Mouse (Mus musculus) natural killer cell, adult 2 months (primary cell): ENCODE data around the gene Lkaaear1.

Source experiments
- DNase-seq, 2 experiments: peaks; one replicate each; pipeline ENCODE4 v3.0.0; 2022; ENCODE audit warnings: low spot score in 2 of 2

Gene Lkaaear1

GRCm38 (mm10) chr2:181653523-181653922 lies 44.7 kb downstream of the Lkaaear1 start:
- no peak for DNase-seq

GRCm38 (mm10) chr2:181653065-181653464 lies 45.2 kb downstream of the Lkaaear1 start:
- DNase-seq, result no peak

- no peak for DNase-seq
Observed at GRCm38 (mm10) chr2:181648926-181649325, 49.3 kb downstream of the Lkaaear1 start.
